Mouse (Mus musculus) kidney, postnatal 36 days (tissue): Measurements from ENCODE around the gene Rhoj.
A peak's percentile ranks its signal among the peaks of the same experiment; 100 is the strongest.
"Not testable (repeated sequence)": the region's sequence is repeated elsewhere in the genome, so short reads cannot be mapped to it uniquely, and the experiment has no call there.

Experiments used
- DNase-seq, 2 experiments: peaks; one replicate each; pipeline ENCODE4 v3.0.0; 2021 to 2022; ENCODE audit warnings: mixed read lengths in 2 of 2

Rhoj gene

DNA sequence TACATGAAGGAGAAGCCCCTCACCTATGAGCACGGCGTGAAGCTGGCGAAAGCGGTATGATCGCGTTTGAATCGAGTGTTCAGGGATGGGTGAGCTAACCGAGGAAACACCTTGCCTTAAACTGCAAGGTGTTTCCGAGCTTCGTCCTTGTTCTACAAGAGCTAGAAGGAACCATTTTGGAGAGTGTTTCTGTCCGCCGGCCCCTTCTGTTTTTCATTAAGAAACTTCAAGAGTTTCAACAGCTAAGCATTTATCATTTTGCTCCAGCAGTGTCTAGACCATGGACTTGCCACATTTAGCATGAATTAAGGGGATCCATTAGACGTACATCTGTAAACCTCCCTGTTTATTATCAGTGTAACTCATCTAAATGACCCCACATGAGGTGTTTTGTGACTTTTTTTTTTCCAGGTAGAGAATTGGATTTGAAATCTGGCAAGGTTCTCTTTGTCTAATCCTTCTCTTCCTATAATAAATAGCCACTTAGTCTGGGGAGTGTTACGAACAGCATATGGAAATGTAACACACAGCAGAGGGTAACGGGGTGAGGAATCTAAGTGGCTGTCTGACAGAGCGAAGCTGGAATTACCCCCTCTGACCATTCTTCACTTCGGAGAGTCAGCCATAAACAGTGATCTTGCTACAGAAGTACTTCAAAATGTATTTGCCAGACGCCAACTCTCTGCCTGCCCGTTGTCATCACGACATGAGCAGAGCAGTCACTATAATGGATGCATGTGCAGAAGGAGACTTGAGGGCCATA lies 86.1 kb downstream of the Rhoj start:
- DNase-seq = no peak

DNA sequence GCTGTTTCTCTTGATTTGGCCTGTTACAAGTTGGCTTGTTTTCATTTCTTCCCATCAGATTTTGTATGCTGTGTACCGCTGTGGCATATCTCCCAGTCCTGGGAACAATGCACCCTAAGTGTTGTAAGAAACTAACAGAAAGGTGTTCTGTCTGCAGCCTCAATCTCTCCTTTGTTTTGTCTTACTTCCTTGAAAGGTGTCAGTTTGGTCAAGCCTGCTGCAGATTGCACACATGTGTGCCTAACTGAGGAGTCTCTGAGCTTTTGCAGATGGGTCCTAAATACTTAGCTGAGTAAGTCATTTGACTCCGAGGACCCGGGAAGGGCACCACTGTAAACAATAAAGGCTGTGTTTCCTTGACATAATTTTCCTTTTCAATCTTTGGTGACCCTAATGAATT lies 88.5 kb downstream of the Rhoj start:
- no peak for DNase-seq

GRCm38 (mm10) chr12:75397077-75397476 lies 89.0 kb downstream of the Rhoj start:
- no peak for DNase-seq

GRCm38 (mm10) chr12:75412964-75413363 lies 104.8 kb downstream of the Rhoj start:
- peak in 1 of 2 experiments; percentile 14 for DNase-seq

DNA sequence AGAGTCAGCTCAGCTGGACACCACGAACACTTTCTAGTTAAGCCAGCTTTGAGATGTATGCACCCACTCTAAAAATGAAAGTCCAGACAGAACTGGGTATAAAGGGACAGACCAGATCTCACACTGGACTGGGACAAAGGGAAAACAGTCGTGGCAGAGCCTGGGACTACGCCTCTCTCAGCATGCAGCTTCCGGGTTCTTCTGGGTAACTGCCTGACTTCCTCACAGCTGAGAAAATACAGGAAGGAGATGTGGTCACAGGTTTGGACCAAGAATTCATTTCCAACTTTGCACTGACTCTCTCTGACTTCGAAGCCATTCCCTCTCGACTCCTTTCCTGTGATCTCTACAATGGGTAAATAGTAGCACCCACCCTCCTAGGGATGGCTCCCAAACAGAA lies 106.9 kb downstream of the Rhoj start:
- no peak for DNase-seq

DNA sequence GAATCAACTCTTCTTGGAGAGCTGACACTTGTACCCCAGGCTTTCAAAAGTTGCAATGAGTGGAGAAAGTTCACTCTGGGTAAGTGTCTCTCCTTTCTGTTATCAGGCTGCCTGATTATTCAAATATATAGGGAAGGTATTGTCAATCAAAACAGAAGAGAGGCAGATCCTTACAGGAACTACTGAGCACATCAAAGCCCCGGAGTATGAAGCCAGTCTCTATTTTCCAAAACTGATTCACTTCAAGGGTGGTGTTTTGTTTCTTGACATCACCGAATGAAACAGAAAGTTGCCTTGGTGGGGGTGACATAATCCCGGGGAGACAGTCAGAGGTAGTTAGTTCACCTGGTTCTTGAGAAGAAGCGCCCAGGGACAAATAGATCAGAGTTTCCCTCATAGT lies 108.6 kb downstream of the Rhoj start, which contains the start of gene Gphb5:
Gphb5 (minus strand) TSS at position 101 of the 400 bp plus-strand sequence.
- no peak for DNase-seq

GRCm38 (mm10) chr12:75424359-75424758 lies 116.2 kb downstream of the Rhoj start:
- DNase-seq = no peak

DNA sequence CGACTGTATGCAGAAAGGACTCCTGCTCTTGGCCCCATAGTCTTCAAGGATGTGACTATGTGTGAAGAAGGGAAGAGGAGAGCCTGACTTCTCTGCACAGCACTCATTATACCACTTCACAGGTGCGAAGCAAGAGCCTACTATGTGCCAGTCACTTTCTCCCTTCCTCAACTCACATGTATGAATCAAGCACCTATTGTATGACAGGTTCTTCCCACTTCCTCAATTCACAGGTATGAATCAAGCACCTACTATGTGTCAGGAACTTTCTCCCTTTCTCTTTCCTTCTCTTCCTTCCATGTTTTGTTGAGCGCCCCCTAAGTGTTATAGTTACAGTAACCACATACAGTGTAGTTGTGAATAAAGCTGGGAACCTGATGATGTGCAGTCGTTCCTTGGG lies 116.7 kb downstream of the Rhoj start:
- no peak for DNase-seq

- DNase-seq = no peak
Measured at GRCm38 (mm10) chr12:75425882-75426281, 117.8 kb downstream of the Rhoj start.

DNA sequence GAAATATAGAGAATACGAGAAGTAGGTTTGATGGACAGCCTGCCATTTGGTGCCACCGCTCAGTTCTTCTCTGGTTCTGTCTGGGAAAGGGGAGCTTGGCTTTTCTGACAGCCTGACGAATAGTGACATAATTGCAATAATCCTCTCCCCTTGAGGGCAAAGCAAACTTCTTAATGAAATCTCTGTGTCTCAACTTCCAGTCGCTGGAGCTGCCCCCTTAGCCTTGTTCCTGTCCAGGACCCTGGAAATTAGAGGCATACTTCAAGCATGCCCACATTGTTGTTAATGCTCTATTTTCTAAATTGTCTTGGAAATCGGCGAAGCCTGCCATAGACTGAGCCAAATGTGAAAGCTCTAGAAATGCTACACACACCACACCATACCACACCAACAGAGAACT lies 120.6 kb downstream of the Rhoj start:
- no peak for DNase-seq

GRCm38 (mm10) chr12:75429685-75430396 lies 121.7 kb downstream of the Rhoj start:
- DNase-seq = no peak

- DNase-seq = not testable (repeated sequence)
Measured at GRCm38 (mm10) chr12:75432400-75432799, 124.3 kb downstream of the Rhoj start.

DNA sequence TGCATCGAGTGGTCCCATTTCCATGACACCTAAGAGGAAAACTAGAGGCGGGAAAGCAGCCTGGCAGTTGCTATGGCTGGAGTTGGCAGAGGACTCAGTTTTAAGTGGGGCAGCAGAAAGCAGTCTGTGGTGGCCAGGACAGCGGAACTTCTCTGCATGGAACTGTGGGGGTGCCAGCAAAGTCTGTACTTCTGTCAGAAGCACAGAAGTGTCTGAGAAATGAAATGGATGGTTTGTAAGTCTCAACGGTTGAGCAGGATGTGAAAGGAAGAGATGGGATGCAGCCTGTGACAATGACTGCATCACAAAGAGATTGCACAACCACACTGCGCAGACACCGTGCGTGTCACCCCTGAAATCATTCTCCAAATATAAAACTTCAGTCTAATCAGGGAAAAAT lies 138.1 kb downstream of the Rhoj start:
- DNase-seq = no peak

DNA sequence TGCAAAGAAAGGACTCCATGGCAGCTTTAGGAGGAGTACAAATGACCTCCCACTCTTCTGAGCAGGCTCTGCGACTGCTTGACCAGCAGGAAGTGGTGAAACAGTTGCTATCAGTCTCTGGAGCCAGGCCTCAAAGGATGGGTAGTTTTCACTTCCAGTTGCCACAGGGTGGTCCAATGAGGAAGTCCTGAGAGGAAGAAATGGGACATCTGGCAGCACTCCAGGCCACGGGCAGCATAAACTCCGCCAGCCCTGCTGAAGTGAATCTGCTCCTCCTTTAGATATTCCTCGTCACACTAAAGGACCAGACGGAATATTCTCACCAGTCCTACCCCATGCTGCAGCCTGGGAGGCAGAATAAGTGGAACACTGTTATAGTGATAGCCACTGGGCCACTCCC lies 140.8 kb downstream of the Rhoj start:
- DNase-seq = peak; percentile 57 to 67

DNA sequence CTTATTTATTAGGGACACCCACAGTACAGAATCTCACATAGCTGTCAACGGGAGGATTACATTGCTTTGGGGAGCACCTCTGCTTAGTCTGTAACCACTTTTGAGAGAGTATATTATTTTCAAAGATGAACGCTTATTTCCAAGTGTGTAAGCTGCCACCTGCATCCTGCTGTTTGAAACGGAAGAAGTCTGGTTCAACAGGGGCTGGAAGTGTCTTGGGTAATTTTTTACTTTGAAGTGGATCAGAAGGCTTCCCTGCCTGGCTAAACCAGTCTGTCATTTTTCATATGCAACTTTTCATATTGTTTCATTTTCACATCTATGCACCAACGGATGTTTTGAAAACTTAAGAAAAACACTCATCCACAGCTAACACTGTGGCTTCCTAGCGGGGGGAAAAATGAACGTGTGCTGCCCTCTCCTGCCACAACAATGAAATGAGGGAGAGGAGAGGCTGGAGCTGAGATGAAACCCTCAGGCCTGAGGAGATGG lies 141.4 kb downstream of the Rhoj start:
- DNase-seq = no peak

- peak; percentile 33 to 37 for DNase-seq
Measured at GRCm38 (mm10) chr12:75450011-75450410, 141.9 kb downstream of the Rhoj start.

DNA sequence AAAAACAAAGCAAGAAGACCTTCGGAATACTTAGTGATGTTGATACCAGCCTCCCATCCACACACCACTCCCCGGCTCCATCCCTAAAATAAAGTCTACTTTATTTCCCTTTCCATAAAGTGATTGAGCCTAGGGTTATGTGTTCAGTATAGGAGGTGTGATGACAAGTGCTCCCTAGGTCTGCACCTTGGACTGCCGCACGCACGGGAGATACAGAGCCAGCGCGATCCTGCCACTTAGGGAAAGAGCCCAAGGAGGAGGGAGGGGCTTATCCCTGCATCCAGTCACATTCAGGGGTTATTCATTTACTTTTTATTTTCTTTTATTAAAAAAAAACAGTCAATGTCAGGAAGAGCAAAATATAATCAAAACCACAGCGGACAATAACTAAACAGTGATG lies 142.5 kb downstream of the Rhoj start:
- no peak for DNase-seq
